10 mouse cellular contexts compared by ENCODE assay signal in genomic region chr5:3512584-3512983, GRCm38 (mm10). TPM values are rescaled to one million over a fixed set of nuclear protein-coding genes. Genes with fewer than 3 reads are reported as not detected.
DNase-seq lines count a peak whose midpoint lies in the region; ATAC-seq and TF ChIP-seq lines count a peak whose summit lies in the region.
"Had no signal": no experiment of that assay in that cellular context is flagged by ENCODE, and none has a peak within 500 bp of the region (broad histone marks: within the 10 kb centered on the region; RNA-seq: fewer than 3 reads in every experiment).

No protein-coding gene starts in this region.

- H3K27me3 ChIP-seq in heart, adult 2 months (ENCODE audit: control insufficient read depth, insufficient read depth, low read length), result no peaks in the 10 kb centered on the region
- H3K27me3 ChIP-seq in thymus, adult 2 months (ENCODE audit: control insufficient read depth, insufficient read depth, low read length), result no peaks in the 10 kb centered on the region
- H3K27me3 ChIP-seq in liver, embryonic 11.5 days (replicated peaks; ENCODE audit: control insufficient read depth, insufficient read depth, low read length), result no peaks in the 10 kb centered on the region

- no peaks in the 10 kb centered on the region for H3K79me2 ChIP-seq in heart, adult 2 months (replicated peaks; ENCODE audit: control insufficient read depth, insufficient read depth, low read length)

- no peak for TF ChIP-seq EP300 in heart, adult 2 months (IDR thresholded peaks at IDR 0.05; ENCODE audit: insufficient read depth, low read depth, low read length)

- no peaks in the 10 kb centered on the region for H3K9me3 ChIP-seq in liver, embryonic 11.5 days (ENCODE audit: control insufficient read depth, low read length)

- no peak for TF ChIP-seq POLR2A in heart, adult 2 months (IDR thresholded peaks at IDR 0.05; ENCODE audit: insufficient read depth, low read depth, low read length)
- no peak for TF ChIP-seq POLR2A in thymus, adult 2 months (IDR thresholded peaks at IDR 0.05; ENCODE audit: control insufficient read depth, extremely low read depth, insufficient read depth, low read length, poor library complexity)

- no peak for DNase-seq in heart, adult 2 months
- no peak for DNase-seq in heart, postnatal 4 days
- DNase-seq in thymus, postnatal 14 days, result peak; percentile 46
- DNase-seq in thymus, adult 2 months, result no peak
- no peak for DNase-seq in liver, embryonic 11.5 days (ENCODE audit: low spot score)
- DNase-seq in frontal cortex, postnatal 14 days (ENCODE audit: low spot score in 2 of 2), result no peak
- DNase-seq in natural killer cell, adult 2 months (ENCODE audit: low spot score in 2 of 2), result no peak
- DNase-seq in B cell, adult 2 months, result no peak
- DNase-seq: cerebellum, adult 9-10 months; kidney, adult 11 months had no signal

- TF ChIP-seq CTCF in heart, adult 2 months (IDR thresholded peaks at IDR 0.05), result peak; percentile 29; the same call in 1 of the 2 replicates
- no peak for TF ChIP-seq CTCF in thymus, adult 2 months (IDR thresholded peaks at IDR 0.05; ENCODE audit: borderline replicate concordance, control insufficient read depth, extremely low read depth, insufficient read depth, low read length, poor library complexity)

- no peak overlapping the region for H3K4me2 ChIP-seq in liver, embryonic 11.5 days

- H3K4me3 ChIP-seq in heart, adult 2 months, result no peak overlapping the region
- H3K4me3 ChIP-seq in thymus, adult 2 months (ENCODE audit: control insufficient read depth, insufficient read depth, low read length), result no peak overlapping the region
- no peak overlapping the region for H3K4me3 ChIP-seq in liver, embryonic 11.5 days (ENCODE audit: low read depth, low read length)

- WGBS in heart, adult 2 months, result 68% methylated on average over 4 of the region's 4 CpGs
- WGBS in thymus, adult 2 months, result 22% methylated on average over 4 of the region's 4 CpGs
- 33% methylated on average over 4 of the region's 4 CpGs for WGBS in liver, embryonic 11.5 days

- H3K9ac ChIP-seq in heart, adult 2 months (ENCODE audit: low read depth, low read length), result no peak overlapping the region
- H3K9ac ChIP-seq in liver, embryonic 11.5 days (ENCODE audit: low read depth, low read length), result no peak overlapping the region

- no peaks in the 10 kb centered on the region for H3K36me3 ChIP-seq in heart, adult 2 months (ENCODE audit: control insufficient read depth, insufficient read depth, low read length)
- H3K36me3 ChIP-seq in thymus, adult 2 months (ENCODE audit: control insufficient read depth, insufficient read depth, low read length), result no peaks in the 10 kb centered on the region
- H3K36me3 ChIP-seq in liver, embryonic 11.5 days (ENCODE audit: control insufficient read depth, insufficient read depth, low read length), result 0 out of 2 replicates have a peak, but pooled peaks cover 2% of the 10 kb centered on the region

- peak; percentile 72 for ATAC-seq in liver, embryonic 11.5 days (replicated peaks; ENCODE audit: low FRiP score)

- intact Hi-C loops in heart, adult 2 months (cut with DNase I), result no loop called here

- peaks cover 7% of the 10 kb centered on the region for H3K4me1 ChIP-seq in heart, adult 2 months (ENCODE audit: control insufficient read depth, insufficient read depth, low read length)
- H3K4me1 ChIP-seq in thymus, adult 2 months (replicated peaks; ENCODE audit: control insufficient read depth, insufficient read depth, low read length), result peaks cover 5% of the 10 kb centered on the region; the same call in 1 of the 2 replicates
- peaks cover 23% of the 10 kb centered on the region for H3K4me1 ChIP-seq in liver, embryonic 11.5 days (replicated peaks; ENCODE audit: control insufficient read depth, insufficient read depth, low read length)

- no peak overlapping the region for H3K27ac ChIP-seq in heart, adult 2 months
- H3K27ac ChIP-seq in thymus, adult 2 months (ENCODE audit: control insufficient read depth, insufficient read depth, low read length), result no peak overlapping the region
- H3K27ac ChIP-seq in liver, embryonic 11.5 days (ENCODE audit: low read depth, low read length), result no peak overlapping the region

RNA-seq across cellular contexts. Expression of gene Fam133b, which starts 31.0 kb away (rescaled TPM):
- total RNA-seq in heart, adult 2 months (2021), result 10 to 100 TPM; 11.3 to 12.1 TPM
- polyA plus RNA-seq in heart, adult 2 months (2012; rRNA removed), result 4.1 and 7.2 TPM in 2 replicates
- total RNA-seq in heart, postnatal 4 days (2021), result 10 to 100 TPM; 23.1 to 24.3 TPM
- 13.4 and 13.7 TPM in 2 replicates for polyA plus RNA-seq in thymus, adult 2 months (2012; rRNA removed)
- 26.2 and 28.4 TPM in 2 replicates for polyA plus RNA-seq in liver, embryonic 11.5 days (2014; fragmentation: Nextera tagmentation; extraction: Ambion mirVana)

RNA-seq across cellular contexts. Expression of gene 1700109H08Rik, which starts 58.8 kb away (rescaled TPM):
- 1 to 10 TPM; 2.0 to 3.1 TPM for total RNA-seq in heart, adult 2 months (2021)
- 1.3 and 2.4 TPM in 2 replicates for polyA plus RNA-seq in heart, adult 2 months (2012; rRNA removed)
- total RNA-seq in heart, postnatal 4 days (2021), result 1 to 10 TPM; 3.9 to 4.2 TPM
- polyA plus RNA-seq in thymus, adult 2 months (2012; rRNA removed), result 4.5 and 5.2 TPM in 2 replicates
- polyA plus RNA-seq in liver, embryonic 11.5 days (2014; fragmentation: Nextera tagmentation; extraction: Ambion mirVana), result 1.8 and 3.1 TPM in 2 replicates
